Mouse (Mus musculus): ENCODE results near the gene Zfp275. TPM values are rescaled to one million over a fixed set of nuclear protein-coding genes. Genes with fewer than 3 reads are reported as not detected.
"Not testable (repeated sequence)": the region's sequence is repeated elsewhere in the genome, so short reads cannot be mapped to it uniquely, and the experiment has no call there.

Zfp275 gene
- polyA plus RNA-seq, 1 experiment, result 7.4 TPM

DNA sequence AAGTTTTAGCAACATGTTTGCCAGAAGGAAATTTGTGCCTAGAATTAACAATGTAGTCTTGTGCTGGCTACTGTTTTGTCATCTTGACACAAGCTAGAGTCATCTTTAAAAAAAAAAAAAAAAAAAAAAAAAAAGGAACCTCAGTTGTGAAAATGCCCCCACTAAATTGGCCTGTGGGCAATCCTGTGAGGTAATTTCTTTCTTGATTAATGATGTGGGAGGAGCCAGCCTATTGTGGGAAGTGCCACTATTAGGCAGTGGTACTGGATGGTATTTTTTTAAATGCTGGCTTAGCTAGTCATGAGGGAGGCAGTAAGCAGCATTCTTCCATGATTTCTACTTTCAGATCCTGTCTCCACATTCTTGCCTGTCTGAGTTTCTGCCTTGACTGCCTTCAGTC, 20.9 kb downstream of the Zfp275 start:
- Histone ChIP-seq H3K4me1 (ENCODE audit: control insufficient read depth, insufficient read depth, low read length) (no peaks in the 10 kb centered on the region), H3K4me3 (ENCODE audit: control insufficient read depth, low read depth, low read length) (no peak overlapping the region), H3K27ac (ENCODE audit: control insufficient read depth, insufficient read depth, low read depth, low read length) (no peak overlapping the region), H3K36me3 (ENCODE audit: control insufficient read depth, insufficient read depth, low read length) (no peaks in the 10 kb centered on the region), H3K27me3 (ENCODE audit: control insufficient read depth, insufficient read depth, low read length) (no peaks in the 10 kb centered on the region)
- TF ChIP-seq CTCF (IDR thresholded peaks at IDR 0.05; ENCODE audit: control insufficient read depth, insufficient read depth, insufficient replicate concordance, low read depth, low read length) (no peak), POLR2A (IDR thresholded peaks at IDR 0.05; ENCODE audit: control insufficient read depth, low read depth, low read length) (no peak)

DNA sequence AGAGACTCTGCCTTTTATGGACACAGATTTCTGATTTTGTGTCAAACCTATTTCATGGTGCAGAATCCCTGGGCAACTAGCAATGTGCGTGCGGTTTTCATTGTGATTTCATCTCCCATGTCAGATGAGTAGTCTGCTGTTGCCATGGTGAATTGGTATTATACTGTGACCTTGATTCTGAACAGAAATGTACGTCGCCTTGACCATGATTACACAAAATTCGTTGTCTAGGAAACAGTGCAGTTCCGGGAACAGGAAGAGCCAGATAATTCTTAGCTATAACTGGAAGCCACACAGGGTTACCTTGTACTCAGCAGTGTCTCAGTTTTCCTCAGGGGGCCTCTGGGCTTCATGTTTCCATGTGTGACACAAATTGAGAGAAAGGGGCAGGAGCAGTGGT, 42.0 kb downstream of the Zfp275 start:
- H3K27me3 ChIP-seq (ENCODE audit: control insufficient read depth, insufficient read depth, low read length), result no peaks in the 10 kb centered on the region
- TF ChIP-seq CTCF (IDR thresholded peaks at IDR 0.05; ENCODE audit: control insufficient read depth, insufficient read depth, insufficient replicate concordance, low read depth, low read length) (no peak), POLR2A (IDR thresholded peaks at IDR 0.05; ENCODE audit: control insufficient read depth, low read depth, low read length) (no peak)

DNA sequence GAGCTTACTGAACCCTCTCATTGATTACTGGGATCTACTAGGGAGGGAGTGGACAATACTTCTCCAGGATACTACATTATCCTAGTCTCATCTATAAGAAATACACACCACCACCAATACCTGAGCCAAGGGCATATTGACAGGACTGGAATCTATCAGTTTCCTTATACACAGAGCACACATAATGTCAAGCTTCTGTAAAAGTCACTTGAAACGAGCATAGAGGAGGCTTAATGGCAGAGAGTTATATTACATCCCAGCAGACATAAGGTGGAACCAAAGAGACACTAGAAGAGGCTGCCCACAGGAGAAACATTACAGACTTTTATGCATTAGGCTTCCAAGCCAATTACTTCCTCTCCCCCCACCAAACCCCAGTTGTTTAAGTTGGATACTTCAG, 42.5 kb downstream of the Zfp275 start:
- TF ChIP-seq CTCF (IDR thresholded peaks at IDR 0.05; ENCODE audit: control insufficient read depth, insufficient read depth, insufficient replicate concordance, low read depth, low read length) (no peak), POLR2A (IDR thresholded peaks at IDR 0.05; ENCODE audit: control insufficient read depth, low read depth, low read length) (no peak)

More for the DNA sequence above, 42.0 kb downstream of the Zfp275 start:
- H3K36me3 ChIP-seq (ENCODE audit: control insufficient read depth, insufficient read depth, low read length), result no peaks in the 10 kb centered on the region
- H3K4me1 ChIP-seq (ENCODE audit: control insufficient read depth, insufficient read depth, low read length), result no peaks in the 10 kb centered on the region
- no peak overlapping the region for H3K27ac ChIP-seq (ENCODE audit: control insufficient read depth, insufficient read depth, low read depth, low read length)
- no peak overlapping the region for H3K4me3 ChIP-seq (ENCODE audit: control insufficient read depth, low read depth, low read length)

DNA sequence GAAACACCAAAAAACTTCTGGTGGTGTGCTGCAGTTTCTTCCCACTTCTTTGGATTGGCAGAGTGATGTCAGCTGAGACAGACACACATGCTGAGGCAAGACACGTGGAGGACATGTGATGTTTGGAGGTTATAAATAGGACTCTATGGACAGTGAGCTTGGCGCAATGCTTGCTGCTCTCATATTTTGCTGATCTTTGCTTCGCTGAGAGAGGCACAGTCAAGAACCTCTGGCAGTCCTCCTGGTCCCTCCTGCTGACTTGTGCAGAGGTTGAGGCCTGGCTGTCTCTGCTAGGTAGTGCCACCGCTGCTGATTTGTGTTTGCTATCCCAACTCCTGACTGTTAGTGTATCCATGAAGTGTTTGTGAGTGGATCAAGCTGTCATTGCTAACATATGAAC, 49.1 kb downstream of the Zfp275 start:
- Histone ChIP-seq H3K4me3 (ENCODE audit: control insufficient read depth, low read depth, low read length) (no peak overlapping the region), H3K27ac (ENCODE audit: control insufficient read depth, insufficient read depth, low read depth, low read length) (no peak overlapping the region), H3K27me3 (ENCODE audit: control insufficient read depth, insufficient read depth, low read length) (no peaks in the 10 kb centered on the region), H3K36me3 (ENCODE audit: control insufficient read depth, insufficient read depth, low read length) (no peaks in the 10 kb centered on the region), H3K4me1 (ENCODE audit: control insufficient read depth, insufficient read depth, low read length) (no peaks in the 10 kb centered on the region)
- no peak for TF ChIP-seq CTCF (IDR thresholded peaks at IDR 0.05; ENCODE audit: control insufficient read depth, insufficient read depth, insufficient replicate concordance, low read depth, low read length)
- TF ChIP-seq POLR2A (IDR thresholded peaks at IDR 0.05; ENCODE audit: control insufficient read depth, low read depth, low read length), result no peak

More for the DNA sequence above, 42.5 kb downstream of the Zfp275 start:
- Histone ChIP-seq H3K27ac (ENCODE audit: control insufficient read depth, insufficient read depth, low read depth, low read length) (no peak overlapping the region), H3K4me3 (ENCODE audit: control insufficient read depth, low read depth, low read length) (no peak overlapping the region), H3K27me3 (ENCODE audit: control insufficient read depth, insufficient read depth, low read length) (no peaks in the 10 kb centered on the region), H3K36me3 (ENCODE audit: control insufficient read depth, insufficient read depth, low read length) (no peaks in the 10 kb centered on the region), H3K4me1 (ENCODE audit: control insufficient read depth, insufficient read depth, low read length) (no peaks in the 10 kb centered on the region)

DNA sequence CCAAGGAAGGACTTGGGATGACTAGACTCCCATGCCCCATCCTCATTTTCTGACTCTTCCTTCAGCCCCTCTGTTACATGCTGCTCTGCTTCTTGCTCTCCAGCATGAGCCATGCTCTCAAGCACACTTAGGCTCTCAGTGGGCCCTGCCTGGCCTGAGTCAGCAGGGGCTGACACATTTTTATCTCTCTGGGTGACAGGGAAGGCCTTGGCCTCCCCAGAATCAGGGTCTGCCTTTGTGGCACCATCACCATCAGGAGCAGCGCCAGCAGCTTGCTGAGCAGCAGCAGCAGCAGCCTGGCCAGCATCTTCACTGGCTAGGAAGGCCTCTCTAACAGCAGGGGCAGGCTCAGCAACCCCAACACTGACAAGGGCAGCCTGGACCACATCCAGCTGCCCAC, 54.0 kb downstream of the Zfp275 start:
- no peak overlapping the region for H3K4me3 ChIP-seq (ENCODE audit: control insufficient read depth, low read depth, low read length)

DNA sequence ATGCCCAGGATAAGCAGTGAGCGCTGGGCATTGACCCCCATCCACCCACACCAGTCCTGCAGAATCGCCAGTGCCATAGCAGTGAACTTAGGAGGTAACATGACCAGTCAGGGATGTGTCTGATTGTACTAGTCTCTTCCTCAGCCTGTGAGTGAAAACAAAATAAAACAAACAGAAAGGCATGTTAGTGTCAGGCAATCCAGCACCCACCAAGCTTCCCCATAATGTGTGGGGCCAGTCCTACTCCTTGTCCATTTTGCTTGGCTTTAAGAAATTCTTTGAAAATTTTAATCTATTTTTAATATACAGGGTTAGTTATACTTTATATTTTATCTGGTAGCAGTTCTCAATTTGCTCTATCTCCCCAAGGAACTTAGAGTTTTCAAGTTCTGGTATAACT, 56.2 kb downstream of the Zfp275 start, which contains the start of gene Gm18336:
Gene Gm18336, minus strand, starts transcription at position 101 of the 400 bp plus-strand sequence.
- not testable (repeated sequence) for H3K36me3 ChIP-seq (ENCODE audit: control insufficient read depth, insufficient read depth, low read length); H3K27me3 ChIP-seq (ENCODE audit: control insufficient read depth, insufficient read depth, low read length); H3K4me3 ChIP-seq (ENCODE audit: control insufficient read depth, low read depth, low read length); H3K27ac ChIP-seq (ENCODE audit: control insufficient read depth, insufficient read depth, low read depth, low read length); H3K4me1 ChIP-seq (ENCODE audit: control insufficient read depth, insufficient read depth, low read length)

More for the DNA sequence above, 54.0 kb downstream of the Zfp275 start:
- peaks cover 4% of the 10 kb centered on the region; the same call in 1 of the 2 replicates for H3K4me1 ChIP-seq (ENCODE audit: control insufficient read depth, insufficient read depth, low read length)
- no peaks in the 10 kb centered on the region for H3K36me3 ChIP-seq (ENCODE audit: control insufficient read depth, insufficient read depth, low read length)
- TF ChIP-seq CTCF (IDR thresholded peaks at IDR 0.05; ENCODE audit: control insufficient read depth, insufficient read depth, insufficient replicate concordance, low read depth, low read length) (no peak), POLR2A (IDR thresholded peaks at IDR 0.05; ENCODE audit: control insufficient read depth, low read depth, low read length) (no peak)
- H3K27ac ChIP-seq (ENCODE audit: control insufficient read depth, insufficient read depth, low read depth, low read length), result no peak overlapping the region
- no peaks in the 10 kb centered on the region for H3K27me3 ChIP-seq (ENCODE audit: control insufficient read depth, insufficient read depth, low read length)

DNA sequence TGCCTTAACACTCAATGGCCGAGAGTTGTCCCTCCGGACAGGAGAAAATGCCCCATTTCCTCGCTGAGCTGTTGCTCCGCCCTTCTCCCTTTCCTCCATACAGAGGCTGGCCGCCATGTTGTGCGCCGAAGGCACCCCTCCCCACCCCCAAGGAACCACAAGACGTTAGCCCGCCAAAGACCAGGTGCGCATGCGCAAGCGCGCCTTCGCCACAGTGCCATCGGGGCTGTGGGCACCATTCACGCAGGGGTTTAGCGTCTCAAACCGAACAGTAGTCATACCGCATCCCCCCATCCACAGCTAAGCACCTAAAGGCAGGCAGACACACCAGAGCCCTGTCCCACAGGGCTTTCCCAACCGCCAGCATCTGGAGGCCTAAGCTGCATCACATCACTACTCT, 58.5 kb downstream of the Zfp275 start:
- H3K36me3 ChIP-seq (ENCODE audit: control insufficient read depth, insufficient read depth, low read length), result no peaks in the 10 kb centered on the region
- no peaks in the 10 kb centered on the region for H3K27me3 ChIP-seq (ENCODE audit: control insufficient read depth, insufficient read depth, low read length)
- peak overlapping the region; percentile 96 for H3K27ac ChIP-seq (ENCODE audit: control insufficient read depth, insufficient read depth, low read depth, low read length)
- H3K4me3 ChIP-seq (ENCODE audit: control insufficient read depth, low read depth, low read length), result peak overlapping the region; percentile 91
- peaks cover 4% of the 10 kb centered on the region; the same call in 1 of the 2 replicates for H3K4me1 ChIP-seq (ENCODE audit: control insufficient read depth, insufficient read depth, low read length)
- TF ChIP-seq POLR2A (IDR thresholded peaks at IDR 0.05; ENCODE audit: control insufficient read depth, low read depth, low read length), result peak; percentile 40; the same call in 1 of the 2 replicates
- no peak for TF ChIP-seq CTCF (IDR thresholded peaks at IDR 0.05; ENCODE audit: control insufficient read depth, insufficient read depth, insufficient replicate concordance, low read depth, low read length)

DNA sequence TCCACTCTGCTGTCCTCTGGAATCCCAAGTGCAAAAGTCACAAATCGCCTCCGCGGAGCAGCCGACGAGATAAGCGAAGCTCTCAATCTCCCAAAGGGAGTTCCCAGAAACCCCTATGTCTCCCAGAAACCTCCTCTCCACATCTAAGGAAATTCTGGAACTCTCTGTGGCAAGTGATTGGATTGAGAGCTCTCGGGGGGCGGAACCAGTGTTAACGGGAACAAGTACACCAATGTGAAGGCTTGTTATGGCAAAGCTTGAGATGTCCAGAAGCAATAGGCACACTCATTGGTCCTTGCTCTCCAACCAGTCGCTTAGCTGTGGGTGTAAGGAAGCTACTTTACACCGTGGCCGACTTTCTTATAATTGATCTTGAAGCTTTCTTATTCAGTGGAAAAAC, 59.2 kb downstream of the Zfp275 start:
- peak overlapping the region; percentile 91 for H3K4me3 ChIP-seq (ENCODE audit: control insufficient read depth, low read depth, low read length)
- TF ChIP-seq CTCF (IDR thresholded peaks at IDR 0.05; ENCODE audit: control insufficient read depth, insufficient read depth, insufficient replicate concordance, low read depth, low read length), result no peak
- TF ChIP-seq POLR2A (IDR thresholded peaks at IDR 0.05; ENCODE audit: control insufficient read depth, low read depth, low read length), result no peak
- peak overlapping the region; percentile 96 for H3K27ac ChIP-seq (ENCODE audit: control insufficient read depth, insufficient read depth, low read depth, low read length)
- H3K27me3 ChIP-seq (ENCODE audit: control insufficient read depth, insufficient read depth, low read length), result no peaks in the 10 kb centered on the region
- H3K36me3 ChIP-seq (ENCODE audit: control insufficient read depth, insufficient read depth, low read length), result no peaks in the 10 kb centered on the region
- peaks cover 4% of the 10 kb centered on the region; the same call in 1 of the 2 replicates for H3K4me1 ChIP-seq (ENCODE audit: control insufficient read depth, insufficient read depth, low read length)

Other genes with a start within 250 kb of the Zfp275 start
- gene Xlr3a, start 245.5 kb upstream of the Zfp275 start, polyA plus RNA-seq (2012; rRNA removed), result 0.70 and 1.7 TPM in 2 replicates
- gene Gm14685, start 225.6 kb upstream of the Zfp275 start, polyA plus RNA-seq (2012; rRNA removed), result 1.9 and 2.2 TPM in 2 replicates
- gene Xlr5b, start 193.8 kb upstream of the Zfp275 start, polyA plus RNA-seq (2012; rRNA removed), result 0.91 and 1.4 TPM in 2 replicates
- gene DXBay18, start 193.2 kb upstream of the Zfp275 start, polyA plus RNA-seq (2012; rRNA removed), result 1.2 and 2.5 TPM in 2 replicates
- gene Spin2d, start 165.6 kb upstream of the Zfp275 start, polyA plus RNA-seq (2012; rRNA removed), result 0.91 and 1.3 TPM in 2 replicates
- 0.76 and 0.90 TPM in 2 replicates for gene Xlr3b, start 150.4 kb upstream of the Zfp275 start, polyA plus RNA-seq (2012; rRNA removed)
- 0.85 and 1.4 TPM in 2 replicates for gene Xlr4b, start 128.3 kb upstream of the Zfp275 start, polyA plus RNA-seq (2012; rRNA removed)
- gene F8a, start 114.3 kb upstream of the Zfp275 start, polyA plus RNA-seq (2012; rRNA removed), result 3.6 and 3.8 TPM in 2 replicates
- gene Xlr4c, start 99.5 kb upstream of the Zfp275 start, polyA plus RNA-seq (2012; rRNA removed), result 0.97 and 2.3 TPM in 2 replicates
- gene Xlr3c, start 77.2 kb upstream of the Zfp275 start, polyA plus RNA-seq (2012; rRNA removed), result 0.51 and 1.0 TPM in 2 replicates
- gene Xlr5a, start 49.6 kb upstream of the Zfp275 start, polyA plus RNA-seq (2012; rRNA removed), result 0.71 and 1.1 TPM in 2 replicates
- gene Xlr5c, start 49.6 kb upstream of the Zfp275 start, polyA plus RNA-seq (2012; rRNA removed), result 0.99 and 1.1 TPM in 2 replicates
- 0.29 and 0.48 TPM in 2 replicates for gene Gm45015, start 5.8 kb upstream of the Zfp275 start, polyA plus RNA-seq (2012; rRNA removed)
- gene Gm18336, start 56.1 kb downstream of the Zfp275 start, polyA plus RNA-seq (2012; rRNA removed), result 0.93 and 1.6 TPM in 2 replicates
- 0.14 and 0.19 TPM in 2 replicates for gene Zfp92, start 68.5 kb downstream of the Zfp275 start, polyA plus RNA-seq (2012; rRNA removed)
- gene Trex2, start 92.7 kb downstream of the Zfp275 start, polyA plus RNA-seq (2012; rRNA removed), result not detected in 2 replicates
- 26.9 and 34.0 TPM in 2 replicates for gene Haus7, start 116.4 kb downstream of the Zfp275 start, polyA plus RNA-seq (2012; rRNA removed)
- gene Bgn, start 141.0 kb downstream of the Zfp275 start, polyA plus RNA-seq (2012; rRNA removed), result 32.9 and 54.4 TPM in 2 replicates
- 1.7 and 3.1 TPM in 2 replicates for gene Atp2b3, start 160.5 kb downstream of the Zfp275 start, polyA plus RNA-seq (2012; rRNA removed)

All from testis, adult 2 months (tissue).